ENCODE assay signal across 15 mouse cellular contexts in the genomic region with DNA sequence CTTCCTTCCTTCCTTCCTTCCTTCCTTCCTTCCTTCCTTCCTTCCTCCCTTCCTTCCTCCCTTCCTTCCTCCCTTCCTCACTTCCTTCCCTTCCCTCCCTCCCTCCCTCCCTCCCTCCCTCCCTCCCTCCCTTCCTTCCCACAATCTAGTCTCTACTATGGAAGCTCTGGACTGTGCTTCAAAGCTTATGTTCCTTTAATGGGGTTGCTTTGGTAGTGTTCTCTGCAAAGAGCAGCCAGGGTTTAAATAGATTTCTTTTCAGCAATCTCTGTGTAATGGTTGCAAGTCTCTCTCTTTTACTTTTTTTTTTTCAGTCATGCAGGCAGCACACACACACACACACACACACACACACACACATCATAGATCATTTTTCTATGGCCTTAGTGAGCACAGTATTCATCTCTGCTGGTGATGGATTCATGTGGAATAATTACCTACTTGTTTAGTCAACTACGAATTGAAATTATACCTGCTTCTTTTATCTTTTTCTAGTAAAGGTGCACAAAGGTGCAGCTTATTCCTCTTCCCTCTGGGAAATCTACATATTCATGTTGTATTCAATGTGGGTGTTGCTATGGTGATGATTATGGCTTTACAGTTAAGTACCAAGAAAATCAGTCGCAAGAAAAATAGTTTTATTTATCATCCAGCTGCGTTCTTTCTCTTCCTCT.
"Had no signal": no experiment of that assay in that cellular context is flagged by ENCODE, and none has a peak within 500 bp of the region (broad histone marks: within the 10 kb centered on the region; RNA-seq: fewer than 3 reads in every experiment).

No protein-coding gene starts in this region.

- H3K4me1 ChIP-seq: limb, embryonic 10.5 days; liver, embryonic 15.5 days; stomach, embryonic 15.5 days had no signal

- H3K4me2 ChIP-seq: liver, embryonic 11.5 days; liver, embryonic 15.5 days; midbrain, embryonic 12.5 days; stomach, embryonic 15.5 days had no signal

- ATAC-seq: lung, postnatal 0 days had no signal

- H3K27ac ChIP-seq: left cerebral cortex, adult 2 months; limb, embryonic 10.5 days; liver, embryonic 15.5 days; midbrain, embryonic 12.5 days; stomach, embryonic 15.5 days had no signal

- H3K4me3 ChIP-seq: left cerebral cortex, adult 2 months; limb, embryonic 10.5 days; liver, embryonic 15.5 days; midbrain, embryonic 12.5 days; stomach, embryonic 15.5 days had no signal

- H3K9me3 ChIP-seq: limb, embryonic 10.5 days; liver, embryonic 15.5 days; midbrain, embryonic 12.5 days; stomach, embryonic 15.5 days had no signal

- H3K9ac ChIP-seq: liver, embryonic 15.5 days; midbrain, embryonic 12.5 days; stomach, embryonic 15.5 days had no signal

- H3K36me3 ChIP-seq: limb, embryonic 10.5 days; liver, embryonic 15.5 days; midbrain, embryonic 12.5 days; stomach, embryonic 15.5 days had no signal

- H3K27me3 ChIP-seq: midbrain, embryonic 12.5 days; stomach, embryonic 15.5 days had no signal

- DNase-seq: kidney, adult 11 months; kidney, postnatal 10 days; kidney, postnatal 4 days; lung, adult 2 months; lung, postnatal 4 days; right cerebral cortex, postnatal 14 days; thymus, adult 2 months; thymus, postnatal 25 days had no signal
